Mouse (Mus musculus) kidney, postnatal 4 days (tissue): ENCODE results near the gene Cd24a.

Source experiments
- DNase-seq, 2 experiments: peaks; one replicate each; pipeline ENCODE4 v3.0.0; 2021; ENCODE audit warnings: mixed read lengths in 2 of 2

The Cd24a gene

DNA sequence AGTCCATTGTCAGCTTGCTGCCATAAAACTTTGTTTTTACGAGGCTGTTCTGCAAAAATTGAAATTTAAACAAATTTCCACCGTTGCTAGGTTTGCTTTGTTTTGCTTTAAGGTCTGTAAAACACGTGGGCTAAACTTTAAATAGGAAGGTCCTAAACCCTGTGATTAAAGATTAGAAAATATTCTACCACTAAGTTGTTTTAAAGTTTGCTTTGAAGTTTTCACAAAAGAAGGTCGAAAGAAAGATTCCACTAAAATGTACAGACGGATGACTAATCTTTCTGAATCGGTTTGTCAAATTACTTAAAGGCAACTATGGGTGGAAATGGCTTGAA is at the start of gene Cd24a:
Gene Cd24a (plus strand): TSS at position 288 of the 335 bp plus-strand sequence.
- DNase-seq, result no peak

DNA sequence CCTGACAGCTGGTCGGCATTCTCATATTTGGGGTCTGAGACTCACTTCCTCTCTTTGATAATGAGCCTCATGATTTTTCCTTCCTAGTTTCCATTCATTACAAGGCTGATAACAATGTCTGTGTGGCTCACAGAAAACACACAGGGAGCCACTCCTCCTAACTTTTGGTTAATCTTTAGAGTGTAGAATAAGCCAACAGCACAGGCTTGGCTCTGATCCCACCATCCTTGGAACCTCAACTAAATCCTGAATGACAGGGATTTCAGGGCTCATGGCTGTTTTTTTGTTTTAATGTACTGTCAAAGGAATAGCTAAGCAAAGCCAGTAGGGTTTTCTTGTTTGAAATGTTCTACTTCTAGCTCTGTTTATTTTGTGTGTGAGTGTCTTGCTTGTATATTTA is 43.7 kb upstream of the Cd24a start:
- no peak for DNase-seq

GRCm38 (mm10) chr10:43537652-43538051 is 40.4 kb upstream of the Cd24a start:
- DNase-seq, result no peak

- DNase-seq, result no peak
Observed at GRCm38 (mm10) chr10:43538831-43539230, 39.3 kb upstream of the Cd24a start.

- no peak for DNase-seq
Observed at GRCm38 (mm10) chr10:43539746-43540310, 38.3 kb upstream of the Cd24a start.

- DNase-seq, result peak; percentile 98 to 99
Observed at GRCm38 (mm10) chr10:43540442-43541152, 37.5 kb upstream of the Cd24a start, which contains the start of gene 1700021F05Rik. 1700021F05Rik (minus strand) TSS chr10:43540994.

GRCm38 (mm10) chr10:43541153-43541544 is 36.9 kb upstream of the Cd24a start:
- DNase-seq, result no peak

DNA sequence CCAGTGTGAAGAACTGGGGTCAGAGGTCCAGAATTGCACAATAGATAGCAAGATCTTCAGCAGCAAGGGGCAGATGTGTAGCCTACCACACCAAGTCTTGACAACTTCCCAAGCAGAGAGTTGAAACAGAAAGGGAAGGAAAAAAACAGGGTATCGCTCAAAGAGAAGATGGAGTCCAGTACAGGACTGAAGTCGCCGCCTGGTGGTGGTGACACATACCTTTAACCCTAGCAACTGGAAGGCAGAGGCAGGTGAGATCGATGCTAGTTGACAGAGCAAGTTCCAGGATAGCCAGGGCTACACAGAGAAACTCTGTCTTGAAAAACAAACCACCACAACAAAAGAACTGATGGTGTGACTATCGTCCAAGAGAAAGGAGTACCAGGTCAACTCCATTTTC is 28.7 kb upstream of the Cd24a start:
- peak; percentile 34 to 51 for DNase-seq

DNA sequence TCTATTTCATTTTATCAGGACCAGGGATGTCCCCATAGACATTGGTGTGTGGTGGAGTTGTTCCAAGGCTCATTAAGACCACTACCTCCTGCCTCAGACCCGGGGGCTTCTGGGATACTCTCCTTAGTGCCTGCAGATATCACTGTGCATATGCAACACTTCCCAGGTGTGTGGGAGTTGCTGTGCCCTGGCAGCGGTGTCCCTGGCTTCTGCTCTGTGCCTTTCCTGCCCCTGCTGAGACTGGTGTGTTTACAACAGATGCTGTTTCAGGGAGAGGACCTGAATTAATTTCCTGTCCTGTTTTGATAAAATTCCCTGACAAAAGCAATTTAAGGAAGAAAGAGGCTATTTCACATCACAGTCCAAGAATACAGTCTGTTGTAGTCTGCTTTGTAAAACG is 27.2 kb upstream of the Cd24a start:
- no peak for DNase-seq

GRCm38 (mm10) chr10:43551388-43551787 is 26.7 kb upstream of the Cd24a start:
- no peak for DNase-seq

- no peak for DNase-seq
Observed at GRCm38 (mm10) chr10:43557630-43558165, 20.4 kb upstream of the Cd24a start.

- no peak for DNase-seq
Observed at GRCm38 (mm10) chr10:43559313-43559712, 18.8 kb upstream of the Cd24a start.

GRCm38 (mm10) chr10:43560765-43561164 is 17.3 kb upstream of the Cd24a start:
- DNase-seq, result no peak

- DNase-seq, result no peak
Observed at GRCm38 (mm10) chr10:43561311-43561710, 16.8 kb upstream of the Cd24a start.

DNA sequence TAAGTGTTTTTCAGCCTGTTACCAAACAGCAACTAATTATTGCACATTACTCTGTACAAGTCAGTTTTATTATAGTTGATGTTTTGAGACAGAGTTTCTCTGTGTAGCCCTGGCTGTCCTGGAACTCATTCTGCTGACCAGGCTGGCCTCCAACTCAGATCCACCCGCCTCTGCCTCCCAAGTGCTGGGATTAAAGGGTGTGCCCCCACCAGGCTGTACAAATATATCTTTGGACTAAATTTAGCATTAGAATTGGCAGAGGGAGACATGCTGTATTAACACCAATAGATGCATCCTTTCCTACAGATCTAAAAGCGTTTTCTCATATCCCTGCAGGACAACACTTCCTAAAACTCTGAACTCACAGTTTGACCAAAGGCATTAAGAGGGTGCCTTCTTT is 3.7 kb upstream of the Cd24a start:
- DNase-seq, result no peak

- peak; percentile 89 to 91 for DNase-seq
Observed at GRCm38 (mm10) chr10:43574956-43575355, 3.1 kb upstream of the Cd24a start.

- DNase-seq, result peak; percentile 61 to 77
Observed at GRCm38 (mm10) chr10:43577299-43577996, 636 bp upstream of the Cd24a start.

- DNase-seq, result peak; percentile 77 to 88
Observed at GRCm38 (mm10) chr10:43578366-43578753, 276 bp downstream of the Cd24a start.

GRCm38 (mm10) chr10:43578754-43579380 is 783 bp downstream of the Cd24a start:
- DNase-seq, result peak; percentile 90 to 94

DNA sequence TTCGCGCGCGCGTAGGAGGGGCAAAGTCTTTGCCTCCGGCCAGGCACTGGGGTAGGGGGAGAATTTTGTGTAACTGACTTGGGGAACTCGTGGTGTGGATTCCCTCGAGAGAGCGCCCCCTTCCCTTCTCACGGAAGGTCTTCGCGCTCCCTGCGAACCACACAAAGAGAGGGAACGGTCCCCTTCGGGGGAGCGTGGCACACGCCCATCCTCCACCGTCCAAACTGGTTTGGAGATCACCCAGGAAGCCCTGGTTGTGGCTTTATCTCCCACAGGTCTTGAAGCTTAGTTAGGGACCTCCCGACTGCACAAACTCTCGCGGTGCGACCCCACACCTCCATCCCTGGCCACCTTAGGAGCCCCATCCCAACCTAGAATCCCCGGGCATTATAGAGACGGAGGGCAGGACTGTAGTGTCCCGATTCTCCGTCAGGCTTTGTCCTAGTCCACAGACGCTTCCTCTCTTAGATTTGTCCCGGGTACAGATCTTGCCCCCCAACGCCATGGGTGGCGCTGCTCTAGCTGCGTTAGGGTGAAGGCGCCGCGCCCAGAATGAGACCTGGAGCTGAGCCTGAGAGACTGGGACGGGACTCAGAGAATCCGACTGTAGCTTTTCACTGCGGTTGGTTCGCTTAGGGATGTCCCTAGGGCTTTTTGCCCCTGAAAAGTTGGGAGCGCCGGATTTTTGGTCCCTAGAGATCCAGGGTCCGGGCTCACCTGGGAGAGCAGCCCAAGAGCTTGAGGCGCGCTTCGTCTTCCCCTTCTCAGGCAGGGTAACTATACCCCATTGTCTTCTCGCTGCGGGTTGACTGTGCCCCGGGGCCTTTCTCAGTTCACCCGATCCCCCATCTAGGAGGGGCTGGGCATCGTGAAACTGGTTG is 1.5 kb downstream of the Cd24a start:
- peak; percentile 68 to 80 for DNase-seq

GRCm38 (mm10) chr10:43580649-43581078 is 2.6 kb downstream of the Cd24a start:
- peak; percentile 70 to 80 for DNase-seq

GRCm38 (mm10) chr10:43581260-43581659 is 3.2 kb downstream of the Cd24a start:
- DNase-seq, result no peak
